Mouse (Mus musculus): ENCODE data around the gene Rln3.

DNA sequence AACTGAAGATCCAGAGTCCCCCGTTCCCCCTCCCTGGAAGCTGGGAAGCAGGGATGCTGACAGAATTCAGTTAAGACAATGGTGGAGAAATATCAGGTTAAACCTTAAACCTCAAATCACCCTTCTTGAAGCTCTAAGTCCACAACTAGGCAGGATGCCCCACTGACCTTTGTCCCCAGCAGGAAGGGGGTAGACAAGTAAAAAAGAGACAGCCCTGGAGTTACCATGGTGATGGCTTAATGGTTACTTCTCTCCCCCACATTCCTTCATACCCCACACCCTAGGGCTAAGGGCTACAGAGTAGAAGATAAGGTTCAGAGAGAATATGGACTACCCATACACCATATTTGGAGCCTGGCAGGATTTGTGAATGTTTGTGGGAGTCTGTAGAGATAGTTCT is 21.2 kb downstream of the Rln3 start:
- no peak for TF ChIP-seq POLR2AphosphoS2 (IDR thresholded peaks at IDR 0.05; ENCODE audit: insufficient read length, low read depth)
- TF ChIP-seq MAX (IDR thresholded peaks at IDR 0.05; ENCODE audit: low read depth), result no peak
- TF ChIP-seq TCF12 (IDR thresholded peaks at IDR 0.05; ENCODE audit: insufficient read depth, poor library complexity, severe bottlenecking), result no peak
- TF ChIP-seq SRF (IDR thresholded peaks at IDR 0.05; ENCODE audit: control insufficient read depth, insufficient read length, low read depth), result no peak
- TF ChIP-seq POLR2A (IDR thresholded peaks at IDR 0.05; ENCODE audit: insufficient read length, low read depth), result no peak
- no peak for TF ChIP-seq REST (IDR thresholded peaks at IDR 0.05; ENCODE audit: insufficient read depth, insufficient read length)
- TF ChIP-seq USF1 (IDR thresholded peaks at IDR 0.05; ENCODE audit: low read depth), result no peak
- TF ChIP-seq E2F4 (IDR thresholded peaks at IDR 0.05; ENCODE audit: insufficient read depth), result no peak
- TF ChIP-seq MYOD1 (IDR thresholded peaks at IDR 0.05; ENCODE audit: control insufficient read depth in 1 of 3, insufficient read length in 2 of 3, low read depth in 2 of 3), result no peak
- TF ChIP-seq CEBPB (IDR thresholded peaks at IDR 0.05; ENCODE audit: insufficient read depth, poor library complexity, severe bottlenecking), result no peak
- TF ChIP-seq MYOG (IDR thresholded peaks at IDR 0.05; ENCODE audit: control insufficient read depth in 1 of 3, insufficient read depth in 1 of 3, insufficient read length in 2 of 3, low read depth in 2 of 3), result no peak

Measured in myocyte (in vitro differentiated cells).